Mouse (Mus musculus): ENCODE data around the gene A830018L16Rik. TPM values are rescaled to one million over a fixed set of nuclear protein-coding genes. Genes with fewer than 3 reads are reported as not detected.

The A830018L16Rik gene
- polyA plus RNA-seq, 1 experiment = 0.11 TPM

- DNase-seq (ENCODE audit: low spot score) = no peak
These were observed 236.2 kb downstream of the A830018L16Rik start for GRCm38 (mm10) chr1:11650137-11650536.

- no peak for DNase-seq (ENCODE audit: low spot score)
These were observed 238.9 kb downstream of the A830018L16Rik start for GRCm38 (mm10) chr1:11652773-11653172.

GRCm38 (mm10) chr1:11657341-11658060 lies 243.6 kb downstream of the A830018L16Rik start:
- DNase-seq (ENCODE audit: low spot score) = no peak

GRCm38 (mm10) chr1:11658061-11658625 lies 244.2 kb downstream of the A830018L16Rik start:
- no peak for DNase-seq (ENCODE audit: low spot score)

- DNase-seq (ENCODE audit: low spot score) = no peak
These were observed 330.9 kb downstream of the A830018L16Rik start for GRCm38 (mm10) chr1:11744749-11745314.

DNA sequence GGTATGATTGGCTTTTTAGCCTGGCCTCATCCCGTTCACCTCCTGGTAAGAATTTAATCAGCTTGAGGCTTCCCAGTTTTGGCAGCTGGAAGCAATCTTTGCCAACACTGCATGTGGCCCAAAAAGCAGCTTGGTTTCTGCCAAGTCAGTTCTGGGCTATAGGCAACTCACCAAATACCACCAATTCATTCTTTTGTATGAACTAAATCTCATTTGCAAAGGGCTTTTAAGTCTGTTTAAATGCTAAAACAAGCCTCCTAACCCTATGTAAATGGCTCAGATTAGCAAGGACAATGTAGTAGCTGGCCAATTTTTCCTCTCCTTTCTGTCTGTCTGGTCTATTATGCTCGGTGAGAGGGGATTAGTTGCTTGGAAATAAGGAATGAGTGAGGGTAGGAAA lies 334.5 kb downstream of the A830018L16Rik start:
- no peak for DNase-seq (ENCODE audit: low spot score)

- DNase-seq (ENCODE audit: low spot score) = no peak
These were observed 336.2 kb downstream of the A830018L16Rik start for GRCm38 (mm10) chr1:11750065-11750464.

DNA sequence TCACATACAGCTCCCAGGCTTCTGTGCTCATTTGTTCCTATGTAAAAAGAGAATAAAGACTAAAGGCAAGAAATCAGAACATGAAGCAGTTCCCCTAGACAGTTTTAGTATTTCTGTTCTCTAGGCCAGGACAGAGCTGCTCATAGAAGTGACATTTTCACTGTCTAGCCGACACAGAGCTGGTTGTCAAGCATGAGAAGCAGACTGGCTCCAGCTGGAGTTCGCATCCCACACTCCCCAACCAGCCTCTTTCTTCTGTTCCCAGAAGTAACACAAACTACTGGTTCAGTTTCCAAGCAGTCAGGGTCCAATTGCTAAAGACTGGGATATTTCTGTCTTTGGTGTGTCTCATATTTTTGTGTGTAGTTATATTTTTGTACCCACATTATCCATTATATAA lies 336.7 kb downstream of the A830018L16Rik start:
- DNase-seq (ENCODE audit: low spot score) = no peak

GRCm38 (mm10) chr1:11751996-11752395 lies 338.1 kb downstream of the A830018L16Rik start:
- no peak for DNase-seq (ENCODE audit: low spot score)

GRCm38 (mm10) chr1:11788264-11788663 lies 374.4 kb downstream of the A830018L16Rik start:
- no peak for DNase-seq (ENCODE audit: low spot score)

- DNase-seq (ENCODE audit: low spot score) = no peak
These were observed 378.9 kb downstream of the A830018L16Rik start for GRCm38 (mm10) chr1:11792820-11793219.

- DNase-seq (ENCODE audit: low spot score) = no peak
These were observed 381.8 kb downstream of the A830018L16Rik start for GRCm38 (mm10) chr1:11795666-11796065.

GRCm38 (mm10) chr1:11872847-11873246 lies 458.9 kb downstream of the A830018L16Rik start:
- no peak for DNase-seq (ENCODE audit: low spot score)

- no peak for DNase-seq (ENCODE audit: low spot score)
These were observed 459.7 kb downstream of the A830018L16Rik start for GRCm38 (mm10) chr1:11873573-11873972.

DNA sequence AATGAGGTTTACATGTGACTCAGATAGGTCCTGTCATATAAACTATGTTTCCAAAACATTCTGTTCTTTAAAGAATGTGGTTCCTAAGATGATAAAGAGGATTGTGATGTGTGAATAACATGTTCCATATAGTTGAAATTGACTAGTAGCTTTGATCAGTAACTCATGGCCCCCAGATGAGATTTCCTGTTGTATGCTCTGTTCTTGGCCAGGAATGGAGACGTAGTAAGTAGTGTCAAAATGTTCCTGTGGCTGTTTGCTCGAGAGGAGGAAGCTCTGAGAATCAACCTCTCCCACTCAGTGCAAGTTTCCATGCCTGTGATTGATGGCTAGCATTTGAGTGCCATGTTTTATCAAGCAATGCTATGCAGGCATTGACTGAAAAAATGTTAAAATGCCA lies 467.8 kb downstream of the A830018L16Rik start:
- no peak for DNase-seq (ENCODE audit: low spot score)

GRCm38 (mm10) chr1:11895715-11896114 lies 481.8 kb downstream of the A830018L16Rik start:
- DNase-seq (ENCODE audit: low spot score) = no peak

DNA sequence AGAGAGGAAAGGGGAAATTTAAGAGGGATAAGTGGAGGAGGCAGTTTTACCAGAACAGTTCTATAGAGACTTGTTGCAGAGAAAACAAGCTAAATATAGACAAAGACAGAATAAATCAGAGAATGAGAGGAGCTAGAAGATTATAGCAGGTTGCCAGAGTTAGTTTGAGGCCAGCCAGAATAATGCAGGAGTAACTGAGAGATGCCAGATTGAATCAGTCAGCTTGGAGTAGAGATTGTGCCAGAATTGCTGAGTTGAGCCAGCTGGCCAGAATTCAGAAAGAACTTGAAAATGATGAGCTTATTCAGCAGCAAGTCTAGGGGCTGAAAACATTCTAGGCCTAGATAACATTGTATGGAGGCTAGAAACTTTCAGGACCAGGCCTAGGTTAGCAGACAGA lies 502.0 kb downstream of the A830018L16Rik start:
- no peak for DNase-seq (ENCODE audit: low spot score)

DNA sequence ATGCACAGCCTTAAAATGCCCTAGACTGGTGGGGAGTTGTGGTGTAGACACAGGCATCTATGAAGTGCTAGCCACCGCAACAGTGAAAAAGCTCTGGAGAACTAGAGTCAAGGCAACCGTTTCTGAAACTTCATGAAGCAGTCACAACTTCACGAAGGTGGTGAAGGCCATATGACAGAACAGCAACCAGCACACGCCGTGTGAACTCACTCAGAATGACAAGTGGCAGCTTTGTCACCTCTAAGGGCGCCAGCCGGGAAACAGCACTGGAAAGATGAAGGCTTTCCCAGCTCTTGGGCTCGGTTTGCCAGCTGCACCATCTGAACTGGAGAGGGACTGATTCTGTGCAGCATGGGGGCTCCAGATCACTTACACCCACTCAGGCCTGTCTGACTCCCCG lies 523.1 kb downstream of the A830018L16Rik start:
- no peak for DNase-seq (ENCODE audit: low spot score)

DNA sequence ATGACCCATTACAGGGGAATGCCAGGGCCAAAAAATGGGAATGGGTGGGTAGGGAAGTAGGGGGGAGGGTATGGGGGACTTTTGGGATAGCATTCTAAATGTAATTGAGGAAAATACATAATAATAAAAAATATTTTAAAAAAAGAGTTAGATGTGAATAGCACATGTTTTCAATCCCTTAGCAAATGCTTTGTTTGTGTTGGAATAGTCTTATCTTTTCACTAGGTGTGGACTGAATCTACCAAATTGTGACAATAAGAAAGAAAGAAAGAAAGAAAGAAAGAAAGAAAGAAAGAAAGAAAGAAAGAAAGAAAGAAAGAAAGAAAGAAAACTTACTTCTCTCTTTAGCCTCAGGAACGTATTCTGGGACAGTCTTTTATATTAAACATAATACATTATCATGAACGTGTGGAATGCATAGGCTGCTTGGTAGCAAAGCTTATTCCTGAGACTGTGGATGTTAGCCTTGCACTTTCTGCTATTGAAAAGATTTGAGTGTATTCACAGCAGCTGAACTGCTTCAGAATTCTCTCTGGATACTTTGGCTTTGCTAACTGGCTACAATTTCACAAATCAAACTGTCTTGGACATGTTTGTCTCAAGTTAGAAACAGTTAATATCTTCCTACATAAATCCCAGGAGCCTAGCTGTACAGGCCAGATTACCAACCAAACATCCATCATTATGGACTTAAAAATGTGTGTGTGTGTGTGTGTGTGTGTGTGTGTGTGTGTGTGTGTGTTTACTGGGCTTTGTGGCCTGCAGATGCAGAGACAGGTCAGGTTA lies 545.7 kb downstream of the A830018L16Rik start:
- DNase-seq (ENCODE audit: low spot score) = no peak

DNA sequence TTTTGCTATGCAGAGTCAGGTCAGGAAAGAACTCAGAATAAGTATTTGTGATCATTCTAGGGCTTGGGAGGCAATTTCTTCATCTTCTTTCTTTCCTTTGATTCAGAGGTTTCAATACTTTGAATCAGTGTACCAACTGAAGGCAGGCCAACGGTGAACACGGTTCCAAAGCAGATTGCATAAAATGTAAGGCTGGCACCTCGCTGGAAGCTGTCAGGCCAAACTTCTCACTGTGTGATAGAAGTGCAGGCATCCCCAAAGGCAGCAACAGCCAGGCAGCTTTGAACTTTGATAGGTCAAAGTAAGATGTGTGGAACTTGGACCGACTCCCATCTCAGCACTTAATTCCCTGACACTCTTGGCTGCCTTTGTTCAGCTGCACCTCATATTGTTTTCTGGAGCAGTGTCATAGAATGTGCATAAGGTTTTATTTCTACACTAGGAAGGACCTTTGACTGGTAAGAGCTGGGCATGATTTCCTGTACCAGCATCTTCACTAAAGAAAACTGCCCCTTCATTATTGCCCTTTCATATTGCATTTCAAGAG lies 568.8 kb downstream of the A830018L16Rik start:
- no peak for DNase-seq (ENCODE audit: low spot score)

- DNase-seq (ENCODE audit: low spot score) = no peak
These were observed 576.1 kb downstream of the A830018L16Rik start for GRCm38 (mm10) chr1:11990011-11990410.

DNA sequence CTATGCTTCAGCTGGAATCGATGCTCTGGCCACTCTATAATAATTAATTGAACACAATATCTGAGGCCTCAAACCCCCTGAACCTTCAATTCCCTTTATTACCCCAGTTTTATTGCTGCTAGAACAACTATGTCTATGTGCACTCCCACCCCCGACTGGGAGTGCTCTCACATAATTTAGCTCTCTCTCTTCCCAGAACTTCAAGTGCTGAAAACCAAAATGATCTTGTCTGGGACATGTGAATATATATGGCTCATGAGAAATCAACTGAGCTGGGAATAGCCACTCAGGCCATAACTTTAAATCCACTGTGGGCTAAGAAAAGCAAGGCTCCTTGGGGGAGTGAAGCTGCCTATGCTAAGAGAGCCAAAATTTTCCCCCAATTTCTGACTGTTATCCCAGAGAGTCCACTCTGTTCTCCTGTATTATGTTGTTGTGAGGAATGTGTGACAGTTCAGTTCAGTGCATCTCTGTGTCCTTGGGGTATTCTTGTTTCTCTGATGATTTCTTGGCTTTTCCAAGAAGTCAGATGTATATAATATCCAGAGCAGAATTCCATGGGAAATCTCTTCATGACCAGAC lies 582.5 kb downstream of the A830018L16Rik start:
- DNase-seq (ENCODE audit: low spot score) = no peak

Data from urinary bladder, adult 2 months (tissue).